Mouse (Mus musculus): ENCODE data around the gene Ivns1abp.

DNA sequence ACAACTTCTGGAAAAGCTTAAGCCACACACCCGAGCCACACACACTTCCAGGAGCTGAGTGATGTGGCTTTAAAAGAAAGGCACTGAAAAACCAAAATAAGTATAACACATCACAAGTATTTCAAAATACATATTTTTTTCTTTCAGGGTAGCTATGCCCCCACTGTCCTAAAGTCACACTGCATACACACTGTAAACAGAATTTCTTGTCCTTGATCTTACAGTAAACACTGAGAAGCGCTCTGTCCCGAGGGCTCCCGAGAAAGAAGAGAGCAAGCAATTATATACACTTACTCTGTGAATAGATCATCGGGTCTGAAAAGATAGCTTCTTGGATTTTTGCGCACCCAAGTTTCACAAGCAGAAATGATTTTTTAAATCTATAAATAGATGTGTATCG lies 25.0 kb upstream of the Ivns1abp start:
- no peak for TF ChIP-seq CTCF (IDR thresholded peaks at IDR 0.05)
- TF ChIP-seq EP300 (IDR thresholded peaks at IDR 0.05) = no peak
